Mouse (Mus musculus) hindbrain, embryonic 11.5 days (tissue): Measurements from ENCODE around the gene Ndufb3. TPM values are rescaled to one million over a fixed set of nuclear protein-coding genes. Genes with fewer than 3 reads are reported as not detected.
"Not testable (repeated sequence)": the region's sequence is repeated elsewhere in the genome, so short reads cannot be mapped to it uniquely, and the experiment has no call there.

Experiments
- ATAC-seq: fragments of 200-750 bp; cut with Nextera tagmentation; 2 replicates; pipeline ENCODE4 v1.8.0; 2017; ENCODE audit warnings: mild to moderate bottlenecking, moderate TSS enrichment, moderate library complexity; ENCODE audit not compliant: low FRiP score
- DNase-seq: peaks from one replicate; pipeline ENCODE4 v3.0.0-alpha.2; 2015; ENCODE audit warnings: low spot score
- H3K27ac ChIP-seq: fragments of 300-500 bp; sonication (generic); 2 replicates; pipeline ENCODE4 v1.5.1; 2014; ENCODE audit warnings: mild to moderate bottlenecking, low read depth, low read length
- H3K27me3 ChIP-seq: fragments of 300-500 bp; sonication (generic); 2 replicates; pipeline ENCODE4 v1.6.1; 2014; ENCODE audit warnings: mild to moderate bottlenecking, low read length, moderate library complexity, mixed read lengths; ENCODE audit not compliant: control insufficient read depth, insufficient read depth
- H3K36me3 ChIP-seq: fragments of 300-500 bp; sonication (generic); 2 replicates; pipeline ENCODE4 v1.6.1; 2014; ENCODE audit warnings: mild to moderate bottlenecking, low read length, moderate library complexity, mixed read lengths; ENCODE audit not compliant: control insufficient read depth, insufficient read depth
- H3K4me1 ChIP-seq: fragments of 300-500 bp; sonication (generic); replicated peaks from 2 replicates; pipeline ENCODE4 v1.6.1; 2014; ENCODE audit warnings: low read length, mixed read lengths; ENCODE audit not compliant: control insufficient read depth, insufficient read depth
- H3K4me2 ChIP-seq: fragments of 300-500 bp; sonication (generic); replicated peaks from 2 replicates; pipeline ENCODE4 v1.6.1; 2014; ENCODE audit warnings: mild to moderate bottlenecking, low read depth, low read length
- H3K4me3 ChIP-seq: fragments of 300-500 bp; sonication (generic); 2 replicates; pipeline ENCODE4 v1.5.1; 2014; ENCODE audit warnings: low read depth, low read length
- H3K9ac ChIP-seq: fragments of 300-500 bp; sonication (generic); 2 replicates; pipeline ENCODE4 v1.6.1; 2014; ENCODE audit warnings: low read depth, low read length
- H3K9me3 ChIP-seq: fragments of 300-500 bp; sonication (generic); 2 replicates; pipeline ENCODE4 v1.6.1; 2016; ENCODE audit warnings: low read length; ENCODE audit not compliant: control insufficient read depth
- WGBS: fragments of 180-500 bp; shearing (Covaris S2); extraction: QIAGEN DNeasy Blood & Tissue Kit; methylation state at CpG from one replicate; pipeline ENCODE4 v1.1.7; 2014; 5-methylcytosine and 5-hydroxymethylcytosine counted together
- polyA plus RNA-seq: library from polyadenylated mRNA; unstranded; fragments of >200 nt; fragmentation: Nextera tagmentation; extraction: Ambion mirVana; gene quantifications from 2 replicates; pipeline ENCODE4 v1.2.1, GENCODE M21; 2014

Ndufb3 gene
- polyA plus RNA-seq, 1 experiment from 2014 or later = 150 TPM

DNA sequence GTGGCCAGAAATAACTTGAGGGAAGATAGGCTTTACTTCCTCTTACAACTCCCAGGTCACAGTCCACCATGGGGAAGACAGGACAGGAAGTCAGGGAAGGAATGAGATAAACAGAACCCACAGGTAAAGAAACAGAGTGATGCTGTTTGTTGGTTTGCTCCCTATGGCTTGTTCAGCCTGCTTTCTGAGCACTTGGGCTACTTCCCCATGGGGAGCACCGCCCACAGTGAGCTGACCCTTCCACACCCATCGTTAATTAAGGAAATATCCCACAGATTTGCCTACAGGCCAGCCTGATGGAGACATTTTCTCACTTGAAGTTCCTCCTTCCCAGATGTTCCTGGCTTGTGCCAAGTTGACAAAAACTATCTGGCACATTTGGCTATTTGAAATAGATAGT lies 42.7 kb downstream of the Ndufb3 start:
- not testable (repeated sequence) for ATAC-seq

More for the DNA sequence above, 42.7 kb downstream of the Ndufb3 start:
- H3K27me3 ChIP-seq, H3K27ac ChIP-seq, DNase-seq, H3K4me1 ChIP-seq, H3K4me2 ChIP-seq, H3K4me3 ChIP-seq, H3K9me3 ChIP-seq, H3K9ac ChIP-seq, H3K36me3 ChIP-seq: not testable (repeated sequence)
- 88% methylated on average over 1 of the region's 2 CpGs for WGBS

Other genes starting within 250 kb of the Ndufb3 start
- gene Bzw1, start 193.5 kb upstream of the Ndufb3 start, polyA plus RNA-seq = 545 and 568 TPM in 2 replicates
- gene Clk1, start 162.3 kb upstream of the Ndufb3 start, polyA plus RNA-seq = 159 and 195 TPM in 2 replicates
- gene Nif3l1, start 141.2 kb upstream of the Ndufb3 start, polyA plus RNA-seq = 67.2 and 69.8 TPM in 2 replicates
- gene Ppil3, start 140.9 kb upstream of the Ndufb3 start, polyA plus RNA-seq = 56.4 and 59.2 TPM in 2 replicates
- 42.1 and 45.2 TPM in 2 replicates for gene Orc2, start 81.3 kb upstream of the Ndufb3 start, polyA plus RNA-seq
- gene Fam126b, start 61 bp upstream of the Ndufb3 start, polyA plus RNA-seq = 8.5 and 9.1 TPM in 2 replicates
- 0.10 TPM in 1 of 2 replicates, not detected in the other for gene Als2cr12, start 109.6 kb downstream of the Ndufb3 start, polyA plus RNA-seq
- 23.5 and 27.7 TPM in 2 replicates for gene Cflar, start 125.1 kb downstream of the Ndufb3 start, polyA plus RNA-seq
- gene Casp8, start 209.0 kb downstream of the Ndufb3 start, polyA plus RNA-seq = 12.3 and 16.8 TPM in 2 replicates